Mouse (Mus musculus): ENCODE data around the gene Arhgdig. TPM values are rescaled to one million over a fixed set of nuclear protein-coding genes. Genes with fewer than 3 reads are reported as not detected.

The Arhgdig gene
- polyA plus RNA-seq, 1 experiment from 2014 or later: 14.4 TPM

DNA sequence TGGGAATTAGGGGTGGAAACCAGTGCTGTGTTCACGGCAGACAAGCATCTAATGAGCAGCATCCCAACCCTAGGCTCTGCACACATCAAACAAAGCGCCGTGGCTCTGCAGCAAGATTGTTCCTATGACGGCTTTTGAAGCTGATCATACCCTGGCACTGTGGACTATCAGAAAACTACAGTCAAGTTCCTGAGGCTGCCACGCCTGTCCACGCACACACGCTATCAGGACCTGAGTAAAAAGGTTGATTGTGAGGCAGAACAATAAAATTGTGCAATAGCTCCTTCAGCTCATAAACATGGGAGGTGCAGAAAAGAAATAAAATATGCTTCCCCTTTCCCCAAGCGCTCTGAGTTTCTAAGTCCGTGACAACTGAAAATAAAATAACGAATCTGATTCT, 30.1 kb upstream of the Arhgdig start:
- 0 out of 2 replicates have a peak, but pooled peaks have one; percentile 22 for ATAC-seq (ENCODE audit: insufficient read depth)
- no peaks in the 10 kb centered on the region for H3K36me3 ChIP-seq (replicated peaks)
- no peaks in the 10 kb centered on the region for H3K27me3 ChIP-seq
- H3K9me3 ChIP-seq (replicated peaks): no peaks in the 10 kb centered on the region
- no peak overlapping the region for H3K9ac ChIP-seq
- H3K4me2 ChIP-seq: no peak overlapping the region
- WGBS (ENCODE audit: insufficient replicate concordance): 29% methylated on average over 10 of the region's 10 CpGs
- no peak overlapping the region for H3K4me3 ChIP-seq (replicated peaks)
- H3K4me1 ChIP-seq (replicated peaks): peaks cover 69% of the 10 kb centered on the region
- H3K27ac ChIP-seq (replicated peaks): 0 out of 2 replicates have a peak overlapping the region, but pooled peaks have one; percentile 10

DNA sequence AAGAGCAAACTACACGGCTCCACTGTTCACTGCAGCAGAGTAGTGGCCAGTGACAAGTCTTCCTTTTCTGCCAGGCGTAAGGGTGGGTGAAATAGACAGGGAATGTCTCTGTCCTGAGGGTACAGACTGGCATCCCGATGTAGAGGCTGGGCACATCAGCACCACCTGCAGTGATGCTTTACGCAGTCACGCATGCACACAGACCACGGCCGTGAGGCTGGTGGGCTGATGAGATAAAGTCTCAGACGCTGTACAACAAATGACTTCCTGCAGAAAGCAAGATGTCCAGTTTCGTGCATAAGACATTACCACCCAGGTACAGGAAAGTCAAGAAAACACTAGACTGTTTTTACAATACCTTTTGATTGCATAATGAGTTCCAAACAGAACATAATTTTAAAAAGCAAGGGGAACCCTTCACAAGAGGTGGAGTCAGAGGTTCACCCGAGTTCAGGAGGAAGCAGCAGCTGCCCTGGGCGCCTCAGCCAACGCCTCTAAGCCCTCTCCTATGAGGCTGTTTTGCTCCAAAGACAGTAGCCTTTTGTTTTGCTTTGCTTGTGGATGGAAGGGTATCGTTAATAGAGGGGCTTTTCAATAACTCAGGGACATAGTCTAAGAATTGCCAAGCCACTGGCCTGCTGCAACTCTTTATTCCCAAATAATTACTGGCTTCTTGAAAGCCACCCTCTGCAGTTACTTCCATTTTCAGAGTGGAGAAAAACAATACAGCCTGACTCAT, 27.7 kb upstream of the Arhgdig start:
- Histone ChIP-seq H3K27me3 (no peaks in the 10 kb centered on the region), H3K27ac (replicated peaks) (peak overlapping the region; percentile 25; the same call in 1 of the 2 replicates), H3K4me3 (replicated peaks) (no peak overlapping the region), H3K9ac (no peak overlapping the region), H3K4me2 (peak overlapping the region; percentile 10; the same call in 1 of the 2 replicates), H3K4me1 (replicated peaks) (peaks cover 57% of the 10 kb centered on the region), H3K36me3 (replicated peaks) (no peaks in the 10 kb centered on the region), H3K9me3 (replicated peaks) (no peaks in the 10 kb centered on the region)
- WGBS (ENCODE audit: insufficient replicate concordance): 31% methylated on average over 13 of the region's 13 CpGs
- ATAC-seq (ENCODE audit: insufficient read depth): no peak

DNA sequence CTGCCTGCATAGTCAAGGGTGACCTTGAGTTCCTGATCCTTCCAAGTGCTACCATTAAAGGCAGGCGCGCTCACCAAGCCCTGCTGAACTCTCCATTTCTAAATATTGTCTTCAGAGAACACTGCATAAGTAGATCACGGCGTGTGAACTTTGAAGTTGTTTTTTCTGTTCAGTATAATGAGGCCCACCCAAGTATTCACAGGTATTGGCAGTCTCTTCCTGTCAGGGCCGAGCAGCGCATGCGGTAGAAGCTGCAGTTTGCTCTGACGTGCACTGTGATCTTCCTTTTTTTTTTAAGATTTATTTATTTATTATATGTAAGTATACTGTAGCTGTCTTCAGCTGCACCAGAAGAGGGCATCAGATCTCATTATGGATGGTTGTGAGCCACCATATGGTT, 26.8 kb upstream of the Arhgdig start:
- WGBS (ENCODE audit: insufficient replicate concordance): 79% methylated on average over 8 of the region's 8 CpGs
- H3K9ac ChIP-seq: no peak overlapping the region
- no peak for ATAC-seq (ENCODE audit: insufficient read depth)

DNA sequence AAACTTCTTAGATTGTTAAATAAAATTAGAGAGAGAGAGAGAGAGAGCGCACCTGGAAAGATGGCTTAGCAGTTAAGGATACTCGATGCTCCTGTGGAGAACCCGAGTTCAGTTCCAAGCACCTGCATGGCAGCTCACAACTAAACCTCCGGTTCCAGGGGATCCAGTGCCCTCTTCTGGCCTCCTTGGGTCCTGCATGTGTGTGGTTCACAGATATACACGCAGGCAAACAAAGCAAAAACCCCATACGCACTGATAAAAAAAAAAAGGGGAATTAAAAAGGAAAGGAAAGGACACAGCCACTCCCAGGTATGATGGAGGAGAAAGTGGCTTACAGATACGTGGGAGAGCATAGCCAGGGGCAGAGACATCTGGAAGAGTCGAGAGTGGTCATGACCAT, 25.3 kb upstream of the Arhgdig start:
- Histone ChIP-seq H3K27me3 (no peaks in the 10 kb centered on the region), H3K4me2 (no peak overlapping the region), H3K36me3 (replicated peaks) (no peaks in the 10 kb centered on the region), H3K9ac (no peak overlapping the region), H3K27ac (replicated peaks) (no peak overlapping the region), H3K4me1 (replicated peaks) (peaks cover 37% of the 10 kb centered on the region), H3K9me3 (replicated peaks) (no peaks in the 10 kb centered on the region), H3K4me3 (replicated peaks) (no peak overlapping the region)
- WGBS (ENCODE audit: insufficient replicate concordance): 58% methylated on average over 8 of the region's 8 CpGs
- no peak for ATAC-seq (ENCODE audit: insufficient read depth)

More for the DNA sequence above, 26.8 kb upstream of the Arhgdig start:
- Histone ChIP-seq H3K27me3 (no peaks in the 10 kb centered on the region), H3K4me2 (no peak overlapping the region), H3K36me3 (replicated peaks) (no peaks in the 10 kb centered on the region), H3K9me3 (replicated peaks) (no peaks in the 10 kb centered on the region), H3K4me1 (replicated peaks) (peaks cover 49% of the 10 kb centered on the region), H3K27ac (replicated peaks) (no peak overlapping the region), H3K4me3 (replicated peaks) (no peak overlapping the region)

DNA sequence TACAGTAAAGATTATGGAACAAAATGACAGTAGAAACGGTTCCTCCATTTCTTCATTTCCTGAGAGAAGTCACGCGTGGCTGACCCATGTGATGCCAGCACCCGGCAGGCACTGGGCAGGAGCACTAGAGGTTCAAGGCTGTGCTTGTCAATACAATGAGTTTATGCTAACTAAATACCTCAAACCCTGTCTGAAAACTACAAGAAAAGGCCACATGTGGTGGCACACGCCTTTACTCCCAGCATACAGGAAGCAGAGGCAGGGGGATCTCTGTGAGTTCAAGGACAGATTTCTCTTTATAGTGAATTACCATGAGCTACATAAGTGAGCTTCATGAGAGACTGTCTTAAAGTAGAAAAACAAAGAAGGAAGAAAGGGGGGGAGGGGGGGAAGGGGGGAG, 23.6 kb upstream of the Arhgdig start:
- no peak for ATAC-seq (ENCODE audit: insufficient read depth)
- Histone ChIP-seq H3K27ac (replicated peaks) (no peak overlapping the region), H3K9me3 (replicated peaks) (no peaks in the 10 kb centered on the region), H3K4me1 (replicated peaks) (peaks cover 22% of the 10 kb centered on the region), H3K4me2 (no peak overlapping the region), H3K4me3 (replicated peaks) (no peak overlapping the region), H3K27me3 (no peaks in the 10 kb centered on the region), H3K9ac (no peak overlapping the region), H3K36me3 (replicated peaks) (no peaks in the 10 kb centered on the region)
- 66% methylated on average over 5 of the region's 5 CpGs for WGBS (ENCODE audit: insufficient replicate concordance)

DNA sequence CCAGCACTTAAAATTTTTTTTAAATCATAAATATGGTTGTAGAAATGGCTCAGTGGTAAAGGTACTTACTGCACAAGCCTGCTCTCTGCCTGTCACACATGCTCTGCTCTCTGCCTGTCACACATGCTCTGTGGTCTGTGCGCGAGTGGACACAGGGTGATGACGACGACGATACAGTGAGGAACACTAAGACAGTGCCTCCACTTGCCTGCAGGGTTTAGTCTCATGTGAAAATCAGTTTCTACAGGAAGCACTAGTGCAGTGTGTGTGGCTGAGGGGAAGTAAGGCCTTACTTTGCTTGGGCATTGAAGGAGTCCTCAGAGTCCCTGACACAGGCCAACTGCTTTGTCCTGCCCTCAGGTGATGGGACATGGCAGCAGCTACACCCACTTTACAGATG, 22.2 kb upstream of the Arhgdig start:
- WGBS (ENCODE audit: insufficient replicate concordance): 55% methylated on average over 5 of the region's 5 CpGs
- H3K27me3 ChIP-seq: no peaks in the 10 kb centered on the region
- no peaks in the 10 kb centered on the region for H3K36me3 ChIP-seq (replicated peaks)
- H3K4me1 ChIP-seq (replicated peaks): peaks cover 8% of the 10 kb centered on the region; the same call in 1 of the 2 replicates
- H3K9ac ChIP-seq: no peak overlapping the region
- H3K4me3 ChIP-seq (replicated peaks): no peak overlapping the region
- no peak for ATAC-seq (ENCODE audit: insufficient read depth)
- H3K4me2 ChIP-seq: no peak overlapping the region
- H3K27ac ChIP-seq (replicated peaks): no peak overlapping the region
- no peaks in the 10 kb centered on the region for H3K9me3 ChIP-seq (replicated peaks)

DNA sequence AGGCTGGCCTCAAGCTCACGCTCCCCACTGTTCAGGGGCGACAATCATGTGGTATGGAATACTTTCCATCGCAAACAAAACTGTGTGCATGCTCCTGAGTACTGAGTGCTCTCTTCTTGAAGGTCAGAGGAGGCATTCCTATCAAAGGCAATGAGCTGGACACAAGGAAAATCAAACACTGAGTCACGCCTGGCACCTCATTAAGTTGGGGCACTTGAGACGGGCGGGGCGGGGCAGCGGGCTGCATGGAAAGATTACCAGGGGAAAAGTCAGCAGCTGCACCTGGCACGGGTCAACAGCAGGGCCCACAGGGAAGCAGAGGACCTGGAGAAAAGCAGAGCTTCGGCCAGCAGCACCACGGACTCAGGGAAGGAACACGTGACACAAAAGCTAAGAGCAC, 17.6 kb upstream of the Arhgdig start:
- Histone ChIP-seq H3K36me3 (replicated peaks) (no peaks in the 10 kb centered on the region), H3K4me3 (replicated peaks) (no peak overlapping the region), H3K4me2 (no peak overlapping the region), H3K4me1 (replicated peaks) (no peaks in the 10 kb centered on the region), H3K9me3 (replicated peaks) (no peaks in the 10 kb centered on the region), H3K27ac (replicated peaks) (no peak overlapping the region), H3K27me3 (peaks cover 4% of the 10 kb centered on the region; the same call in 1 of the 2 replicates), H3K9ac (no peak overlapping the region)
- WGBS (ENCODE audit: insufficient replicate concordance): 62% methylated on average over 12 of the region's 12 CpGs
- ATAC-seq (ENCODE audit: insufficient read depth): no peak

DNA sequence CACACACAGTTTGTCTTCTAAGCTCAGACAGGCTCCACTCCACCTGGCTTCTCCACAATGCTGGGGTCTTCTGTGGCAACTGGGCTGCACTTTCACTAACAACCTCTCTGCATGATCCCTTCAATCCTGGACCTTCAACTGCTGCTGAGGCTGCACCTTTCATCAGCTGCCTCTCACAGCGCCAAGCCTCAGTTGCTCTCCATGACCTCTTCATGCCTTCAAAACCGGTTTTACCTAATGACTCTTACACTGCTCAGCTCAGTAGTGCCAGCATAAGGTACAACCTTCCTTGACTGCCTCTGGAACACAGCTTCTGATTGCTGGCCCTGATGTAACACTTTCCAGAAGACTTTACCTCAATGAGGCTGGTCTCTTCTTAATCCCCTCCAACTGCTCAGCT, 13.9 kb upstream of the Arhgdig start:
- H3K4me1 ChIP-seq (replicated peaks): no peaks in the 10 kb centered on the region
- no peaks in the 10 kb centered on the region for H3K9me3 ChIP-seq (replicated peaks)
- H3K4me3 ChIP-seq (replicated peaks): no peak overlapping the region
- no peak overlapping the region for H3K9ac ChIP-seq
- no peaks in the 10 kb centered on the region for H3K36me3 ChIP-seq (replicated peaks)
- H3K27me3 ChIP-seq: peaks cover 4% of the 10 kb centered on the region; the same call in 1 of the 2 replicates
- no peak for ATAC-seq (ENCODE audit: insufficient read depth)
- H3K4me2 ChIP-seq: no peak overlapping the region
- 53% methylated on average over 2 of the region's 2 CpGs for WGBS (ENCODE audit: insufficient replicate concordance)
- no peak overlapping the region for H3K27ac ChIP-seq (replicated peaks)

DNA sequence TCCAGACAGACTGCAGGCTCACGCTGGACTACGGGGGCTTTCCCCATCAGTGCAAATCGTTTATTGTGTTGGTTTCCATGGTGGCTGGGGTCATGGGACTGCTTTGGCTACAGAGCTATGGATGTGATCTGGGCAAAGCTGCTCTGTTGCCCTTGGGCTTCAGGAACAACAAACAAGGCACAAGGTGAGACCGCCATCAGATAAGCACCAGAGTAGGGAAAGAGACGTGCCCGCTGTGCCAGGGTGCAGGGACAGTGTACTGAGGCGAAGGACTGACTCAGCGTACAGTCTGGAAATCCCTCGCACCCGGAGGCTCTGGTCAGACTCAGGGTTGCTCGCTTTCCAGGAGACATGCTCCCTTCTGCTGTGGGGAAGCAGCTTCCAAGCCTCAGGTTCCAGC, 5.1 kb upstream of the Arhgdig start:
- no peaks in the 10 kb centered on the region for H3K9me3 ChIP-seq (replicated peaks)
- no peak overlapping the region for H3K27ac ChIP-seq (replicated peaks)
- ATAC-seq (ENCODE audit: insufficient read depth): no peak
- no peak overlapping the region for H3K4me3 ChIP-seq (replicated peaks)
- H3K4me2 ChIP-seq: no peak overlapping the region
- H3K9ac ChIP-seq: no peak overlapping the region
- no peaks in the 10 kb centered on the region for H3K4me1 ChIP-seq (replicated peaks)
- H3K27me3 ChIP-seq: peaks cover 14% of the 10 kb centered on the region; the same call in 1 of the 2 replicates
- WGBS (ENCODE audit: insufficient replicate concordance): 76% methylated on average over 11 of the region's 11 CpGs
- H3K36me3 ChIP-seq (replicated peaks): no peaks in the 10 kb centered on the region

DNA sequence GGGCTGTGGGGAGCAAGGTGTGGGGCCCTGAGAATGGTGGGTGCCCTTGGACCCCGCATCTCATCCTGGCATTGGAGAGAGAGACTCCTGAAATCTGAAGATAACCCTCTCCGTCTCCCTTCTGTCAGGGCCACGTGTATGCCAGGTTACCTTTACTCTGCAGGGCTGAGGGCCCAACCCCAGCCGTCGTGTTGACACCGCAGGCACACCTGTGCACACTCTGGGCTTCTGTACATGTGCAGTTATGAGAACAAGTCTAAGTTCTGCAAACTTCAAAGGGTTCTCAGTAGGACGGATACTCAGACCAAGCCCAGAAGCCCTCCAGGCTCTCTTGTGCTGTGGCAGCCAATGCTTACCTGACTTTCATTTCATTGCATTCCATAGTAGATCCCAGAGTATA, 4.7 kb upstream of the Arhgdig start:
- Histone ChIP-seq H3K9ac (no peak overlapping the region), H3K27ac (replicated peaks) (no peak overlapping the region), H3K36me3 (replicated peaks) (no peaks in the 10 kb centered on the region), H3K4me2 (no peak overlapping the region), H3K4me1 (replicated peaks) (no peaks in the 10 kb centered on the region), H3K27me3 (peaks cover 17% of the 10 kb centered on the region; the same call in 1 of the 2 replicates), H3K4me3 (replicated peaks) (no peak overlapping the region), H3K9me3 (replicated peaks) (no peaks in the 10 kb centered on the region)
- WGBS (ENCODE audit: insufficient replicate concordance): 70% methylated on average over 7 of the region's 7 CpGs
- no peak for ATAC-seq (ENCODE audit: insufficient read depth)

DNA sequence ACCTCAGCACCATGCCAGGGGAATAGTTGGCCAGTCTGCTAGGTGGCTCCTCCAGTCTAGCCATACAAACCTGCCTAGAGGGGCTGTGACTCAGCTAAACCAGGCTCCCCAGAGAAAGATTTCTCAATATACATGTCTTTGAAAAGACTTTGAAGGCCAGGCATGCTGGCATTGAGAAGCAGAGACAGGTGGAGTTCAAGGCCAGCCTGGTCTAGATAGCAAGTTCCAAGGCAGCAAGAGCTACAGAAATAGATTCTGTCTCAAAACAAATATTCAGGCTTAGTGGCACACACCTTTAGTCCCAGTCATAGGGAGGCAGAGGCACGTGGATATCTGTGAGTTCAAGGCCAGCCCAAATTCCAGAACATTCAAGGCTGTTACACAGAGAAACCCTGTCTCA, 1.2 kb downstream of the Arhgdig start:
- no peak for ATAC-seq (ENCODE audit: insufficient read depth)
- H3K4me3 ChIP-seq (replicated peaks): no peak overlapping the region
- no peaks in the 10 kb centered on the region for H3K36me3 ChIP-seq (replicated peaks)
- peaks cover 23% of the 10 kb centered on the region for H3K4me1 ChIP-seq (replicated peaks)
- no peak overlapping the region for H3K9ac ChIP-seq
- H3K9me3 ChIP-seq (replicated peaks): no peaks in the 10 kb centered on the region
- H3K4me2 ChIP-seq: no peak overlapping the region
- WGBS (ENCODE audit: insufficient replicate concordance): 25% methylated on average over 1 of the region's 1 CpGs
- no peak overlapping the region for H3K27ac ChIP-seq (replicated peaks)
- H3K27me3 ChIP-seq: peaks cover 68% of the 10 kb centered on the region

DNA sequence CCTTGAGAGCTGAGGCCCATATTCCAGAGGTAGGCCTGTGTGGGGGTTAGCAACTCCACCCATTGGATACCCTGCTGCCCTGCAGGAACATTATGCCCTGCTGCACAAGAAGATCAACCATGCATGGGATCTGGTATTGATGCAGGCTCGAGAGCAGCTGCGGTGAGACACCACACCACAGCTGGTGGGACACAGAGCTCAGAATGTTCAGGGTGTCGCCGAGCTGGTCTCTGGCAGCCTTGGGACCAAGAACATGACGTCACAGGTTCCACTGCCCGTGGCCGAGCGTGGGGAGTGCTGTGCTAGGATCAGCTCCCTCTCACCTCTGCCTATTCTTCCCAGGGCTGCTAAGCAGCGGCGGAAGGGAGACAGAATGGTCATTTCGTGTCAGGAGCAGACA, 2.8 kb downstream of the Arhgdig start:
- WGBS (ENCODE audit: insufficient replicate concordance): 33% methylated on average over 11 of the region's 11 CpGs
- H3K27me3 ChIP-seq: peaks cover 79% of the 10 kb centered on the region
- no peak for ATAC-seq (ENCODE audit: insufficient read depth)

More for the DNA sequence above, 2.8 kb downstream of the Arhgdig start:
- no peak overlapping the region for H3K4me2 ChIP-seq
- no peak overlapping the region for H3K27ac ChIP-seq (replicated peaks)
- H3K4me1 ChIP-seq (replicated peaks): peaks cover 40% of the 10 kb centered on the region
- H3K36me3 ChIP-seq (replicated peaks): no peaks in the 10 kb centered on the region
- no peak overlapping the region for H3K9ac ChIP-seq
- no peaks in the 10 kb centered on the region for H3K9me3 ChIP-seq (replicated peaks)
- H3K4me3 ChIP-seq (replicated peaks): no peak overlapping the region
